Mouse (Mus musculus) E14TG2a.4 (cell line): ENCODE measurements around the gene Tmem106c.

Experiments used
- CTCF ChIP-seq: conservative IDR thresholded peaks from 2 replicates; pipeline ENCODE4 v1.5.1; 2014; ENCODE audit warnings: low read length
- NANOG ChIP-seq: IDR thresholded peaks from 2 replicates; pipeline ENCODE4 v1.6.1; 2014; ENCODE audit warnings: borderline replicate concordance, low read length, mixed read lengths
- POU5F1 ChIP-seq: IDR thresholded peaks from 2 replicates; pipeline ENCODE4 v1.6.1; 2014; ENCODE audit warnings: low read length, borderline replicate concordance

GRCm38 (mm10) chr15:97970299-97970698 is 6.3 kb downstream of the Tmem106c start:
- TF ChIP-seq NANOG: no peak
- peak; percentile 75 for TF ChIP-seq CTCF
- TF ChIP-seq POU5F1: no peak
